Mouse (Mus musculus) intestine, embryonic 14.5 days (tissue): ENCODE measurements around the gene Ttll3. TPM values are rescaled to one million over a fixed set of nuclear protein-coding genes. Genes with fewer than 3 reads are reported as not detected.

Experiments
- ATAC-seq: fragments of 200-750 bp; cut with Nextera tagmentation; replicated peaks from 2 replicates; pipeline ENCODE4 v1.8.0; 2017; ENCODE audit warnings: low read depth, moderate number of reproducible peaks, moderate TSS enrichment, moderate library complexity; ENCODE audit not compliant: low FRiP score, low TSS enrichment
- DNase-seq: peaks from one replicate; pipeline ENCODE4 v3.0.0-alpha.2; 2018; ENCODE audit warnings: low spot score
- H3K27ac ChIP-seq: fragments of 300-500 bp; sonication (generic); 2 replicates; pipeline ENCODE4 v1.5.1; 2014; ENCODE audit warnings: low read depth, mild to moderate bottlenecking, control low read depth
- H3K27me3 ChIP-seq: fragments of 300-500 bp; sonication (generic); replicated peaks from 2 replicates; pipeline ENCODE4 v1.6.1; 2014; ENCODE audit warnings: low read length, control low read depth; ENCODE audit not compliant: control insufficient read depth, insufficient read depth
- H3K36me3 ChIP-seq: fragments of 300-500 bp; sonication (generic); 2 replicates; pipeline ENCODE4 v1.6.1; 2014; ENCODE audit warnings: low read length, control low read depth; ENCODE audit not compliant: control insufficient read depth, insufficient read depth
- H3K4me1 ChIP-seq: fragments of 300-500 bp; sonication (generic); replicated peaks from 2 replicates; pipeline ENCODE4 v1.6.1; 2014; ENCODE audit warnings: low read length, control low read depth, mixed read lengths; ENCODE audit not compliant: control insufficient read depth, insufficient read depth
- H3K4me2 ChIP-seq: fragments of 300-500 bp; sonication (generic); 2 replicates; pipeline ENCODE4 v1.6.1; 2014; ENCODE audit warnings: low read length
- H3K4me3 ChIP-seq: fragments of 300-500 bp; sonication (generic); 2 replicates; pipeline ENCODE4 v1.5.1; 2014; ENCODE audit warnings: low read depth, low read length, control low read depth, mixed read lengths
- H3K9ac ChIP-seq: fragments of 300-500 bp; sonication (generic); 2 replicates; pipeline ENCODE4 v1.6.1; 2014; ENCODE audit warnings: mild to moderate bottlenecking, low read length
- H3K9me3 ChIP-seq: fragments of 300-500 bp; sonication (generic); 2 replicates; pipeline ENCODE4 v1.6.1; 2016; ENCODE audit warnings: low read length, control low read depth; ENCODE audit not compliant: control insufficient read depth
- WGBS: fragments of 180-500 bp; shearing (Covaris S2); extraction: QIAGEN DNeasy Blood & Tissue Kit; methylation state at CpG from one replicate; pipeline ENCODE4 v1.1.7; 2014; 5-methylcytosine and 5-hydroxymethylcytosine counted together
- microRNA-seq: library from miRNA; unstranded; fragments of <30 nt; microRNA quantifications from one replicate; pipeline ENCODE4, GENCODE M21; 2016
- polyA plus RNA-seq: library from polyadenylated mRNA; unstranded; fragments of >200 nt; fragmentation: Nextera tagmentation; extraction: Ambion mirVana; gene quantifications from 2 replicates; pipeline ENCODE4 v1.2.1, GENCODE M21; 2014

Ttll3 gene
- polyA plus RNA-seq, 1 experiment from 2014 or later = 2.5 TPM

GRCm38 (mm10) chr6:113464040-113464439, 75.0 kb downstream of the Ttll3 start:
- Histone ChIP-seq H3K36me3 (no peaks in the 10 kb centered on the region), H3K4me2 (no peak overlapping the region), H3K9me3 (no peaks in the 10 kb centered on the region), H3K4me1 (0 out of 2 replicates have a peak, but pooled peaks cover 2% of the 10 kb centered on the region), H3K27me3 (no peaks in the 10 kb centered on the region), H3K9ac (no peak overlapping the region), H3K4me3 (no peak overlapping the region), H3K27ac (no peak overlapping the region)
- ATAC-seq (no peak), DNase-seq (no peak)
- WGBS = 68% methylated on average over 7 of the region's 7 CpGs

Small RNAs within 50 kb of the gene (microRNA-seq; reads per million reads assigned to microRNA genes)
- not detected for gene Gm24387

Other genes starting within 250 kb of the Ttll3 start
- gene Lhfpl4, start 193.9 kb upstream of the Ttll3 start, polyA plus RNA-seq = 1.1 and 1.2 TPM in 2 replicates
- gene Mtmr14, start 151.4 kb upstream of the Ttll3 start, polyA plus RNA-seq = 36.3 and 40.8 TPM in 2 replicates
- 0.05 and 0.12 TPM in 2 replicates for gene Cpne9, start 107.0 kb upstream of the Ttll3 start, polyA plus RNA-seq
- 21.0 and 21.6 TPM in 2 replicates for gene Brpf1, start 82.1 kb upstream of the Ttll3 start, polyA plus RNA-seq
- gene Ogg1, start 62.3 kb upstream of the Ttll3 start, polyA plus RNA-seq = 12.7 and 14.2 TPM in 2 replicates
- 94.8 and 101 TPM in 2 replicates for gene Camk1, start 45.3 kb upstream of the Ttll3 start, polyA plus RNA-seq
- gene Tada3, start 11.4 kb upstream of the Ttll3 start, polyA plus RNA-seq = 50.5 and 53.4 TPM in 2 replicates
- 221 and 234 TPM in 2 replicates for gene Arpc4, start 11.1 kb upstream of the Ttll3 start, polyA plus RNA-seq
- gene Rpusd3, start 30.1 kb downstream of the Ttll3 start, polyA plus RNA-seq = 21.9 and 27.4 TPM in 2 replicates
- gene Cidec, start 46.5 kb downstream of the Ttll3 start, polyA plus RNA-seq = 2.2 and 3.1 TPM in 2 replicates
- gene Jagn1, start 53.3 kb downstream of the Ttll3 start, polyA plus RNA-seq = 80.0 and 84.6 TPM in 2 replicates
- gene Il17re, start 69.2 kb downstream of the Ttll3 start, polyA plus RNA-seq = 8.4 and 9.0 TPM in 2 replicates
- gene Il17rc, start 82.2 kb downstream of the Ttll3 start, polyA plus RNA-seq = 15.3 and 18.5 TPM in 2 replicates
- 20.1 and 20.2 TPM in 2 replicates for gene Creld1, start 94.0 kb downstream of the Ttll3 start, polyA plus RNA-seq
- 0.26 and 0.32 TPM in 2 replicates for gene Prrt3, start 112.7 kb downstream of the Ttll3 start, polyA plus RNA-seq
- 84.7 and 89.7 TPM in 2 replicates for gene Emc3, start 142.4 kb downstream of the Ttll3 start, polyA plus RNA-seq
- gene Fancd2, start 142.4 kb downstream of the Ttll3 start, polyA plus RNA-seq = 13.1 and 13.9 TPM in 2 replicates
- gene Fancd2os, start 211.5 kb downstream of the Ttll3 start, polyA plus RNA-seq = 0.20 and 0.22 TPM in 2 replicates
- gene Brk1, start 215.5 kb downstream of the Ttll3 start, polyA plus RNA-seq = 238 and 245 TPM in 2 replicates
- 41.6 and 45.1 TPM in 2 replicates for gene Vhl, start 234.7 kb downstream of the Ttll3 start, polyA plus RNA-seq
- gene Irak2, start 249.2 kb downstream of the Ttll3 start, polyA plus RNA-seq = 5.7 and 8.2 TPM in 2 replicates